9 mouse cellular contexts compared by ENCODE assay signal in genomic region chr14:122190941-122191510, GRCm38 (mm10). TPM values are rescaled to one million over a fixed set of nuclear protein-coding genes. Genes with fewer than 3 reads are reported as not detected.
DNase-seq lines count a peak whose midpoint lies in the region; ATAC-seq and TF ChIP-seq lines count a peak whose summit lies in the region.
"Had no signal": no experiment of that assay in that cellular context is flagged by ENCODE, and none has a peak within 500 bp of the region (broad histone marks: within the 10 kb centered on the region; RNA-seq: fewer than 3 reads in every experiment).

No protein-coding gene starts in this region.

- no peak overlapping the region for H3K9ac ChIP-seq in heart, postnatal 0 days (replicated peaks; ENCODE audit: low read depth, low read length)
- no peak overlapping the region for H3K9ac ChIP-seq in neural tube, embryonic 15.5 days (replicated peaks)
- H3K9ac ChIP-seq: heart, embryonic 13.5 days had no signal

- DNase-seq in CD8-positive naive resting alpha-beta T cell, adult 2 months (ENCODE audit: low read depth in 2 of 2, low spot score in 2 of 2) = peak; percentile 52 to 63
- peak; percentile 82 for DNase-seq in adipocyte (ENCODE audit: low spot score)
- DNase-seq in embryo, embryonic 11 days = peak; percentile 85
- DNase-seq in heart, postnatal 0 days (ENCODE audit: low spot score) = peak; percentile 36
- peak; percentile 76 for DNase-seq in kidney, postnatal 14 days
- DNase-seq in lung, adult 18-20 months = peak; percentile 24 to 35
- peak; percentile 76 for DNase-seq in thymus, postnatal 0 days (ENCODE audit: low spot score)

- no peaks in the 10 kb centered on the region for H3K9me3 ChIP-seq in heart, postnatal 0 days (replicated peaks; ENCODE audit: control insufficient read depth, low read length)
- no peaks in the 10 kb centered on the region for H3K9me3 ChIP-seq in neural tube, embryonic 15.5 days (replicated peaks)

- H3K27me3 ChIP-seq in heart, postnatal 0 days (ENCODE audit: control insufficient read depth, insufficient read depth, low read length) = no peaks in the 10 kb centered on the region
- no peaks in the 10 kb centered on the region for H3K27me3 ChIP-seq in neural tube, embryonic 15.5 days (replicated peaks)
- H3K27me3 ChIP-seq: heart, embryonic 13.5 days had no signal

- no peak overlapping the region for H3K4me3 ChIP-seq in heart, postnatal 0 days (ENCODE audit: low read depth, low read length)
- H3K4me3 ChIP-seq in neural tube, embryonic 15.5 days (replicated peaks) = no peak overlapping the region
- H3K4me3 ChIP-seq: heart, embryonic 13.5 days had no signal

- no peak overlapping the region for H3K27ac ChIP-seq in heart, postnatal 0 days (ENCODE audit: low read depth)
- H3K27ac ChIP-seq in neural tube, embryonic 15.5 days (replicated peaks) = no peak overlapping the region
- H3K27ac ChIP-seq: heart, embryonic 13.5 days had no signal

- no peaks in the 10 kb centered on the region for H3K4me1 ChIP-seq in heart, postnatal 0 days (ENCODE audit: control insufficient read depth, insufficient read depth)
- H3K4me1 ChIP-seq in neural tube, embryonic 15.5 days = no peaks in the 10 kb centered on the region

- no peak for TF ChIP-seq EP300 in heart, postnatal 0 days (IDR thresholded peaks at IDR 0.05; ENCODE audit: low read depth)

- WGBS in heart, postnatal 0 days = 13% methylated on average over 7 of the region's 7 CpGs
- 16% methylated on average over 7 of the region's 7 CpGs for WGBS in neural tube, embryonic 15.5 days

- TF ChIP-seq CTCF in heart, postnatal 0 days (IDR thresholded peaks at IDR 0.05; ENCODE audit: low read depth) = peak; percentile 82

- H3K4me2 ChIP-seq in heart, postnatal 0 days (ENCODE audit: low read depth, low read length) = no peak overlapping the region
- H3K4me2 ChIP-seq in neural tube, embryonic 15.5 days = no peak overlapping the region
- H3K4me2 ChIP-seq: heart, embryonic 13.5 days had no signal

- ATAC-seq in heart, postnatal 0 days (ENCODE audit: insufficient read depth, low read depth) = peak; percentile 41; the same call in 1 of the 2 replicates
- peak; percentile 73 for ATAC-seq in neural tube, embryonic 15.5 days (ENCODE audit: low FRiP score)

- no peaks in the 10 kb centered on the region for H3K36me3 ChIP-seq in heart, postnatal 0 days (replicated peaks; ENCODE audit: control insufficient read depth, insufficient read depth, low read length)
- no peaks in the 10 kb centered on the region for H3K36me3 ChIP-seq in neural tube, embryonic 15.5 days
- H3K36me3 ChIP-seq: heart, embryonic 13.5 days had no signal

RNA-seq across cellular contexts. Expression of gene Clybl, which starts 9.5 kb away (rescaled TPM):
- 74.5 and 74.6 TPM in 2 replicates for total RNA-seq in heart, postnatal 0 days (2014; rRNA removed; ENCODE audit: low replicate concordance)
- polyA plus RNA-seq in heart, postnatal 0 days (2015; fragmentation: Nextera tagmentation; extraction: Ambion mirVana) = 111 and 117 TPM in 2 replicates
- polyA plus RNA-seq in neural tube, embryonic 15.5 days (2015; fragmentation: Nextera tagmentation; extraction: Ambion mirVana) = 13.3 and 13.5 TPM in 2 replicates
- polyA plus RNA-seq in thymus, postnatal 0 days (2015; fragmentation: Nextera tagmentation; extraction: Ambion mirVana) = 8.8 and 9.4 TPM in 2 replicates

Comparison
In these comparisons a context has a peak if more than half of its experiments do, and no peak if none do; other contexts are left out.
1. DNase-seq: peak in every context shown above with its lines; median percentile 85 in embryo, embryonic 11 days; 82 in adipocyte; 76 in kidney, postnatal 14 days; 76 in thymus, postnatal 0 days; 58 in CD8-positive naive resting alpha-beta T cell, adult 2 months; 36 in heart, postnatal 0 days; 30 in lung, adult 18-20 months.